Mouse (Mus musculus) CH12.LX (cell line): ENCODE results near the gene Tysnd1. TPM values are rescaled to one million over a fixed set of nuclear protein-coding genes. Genes with fewer than 3 reads are reported as not detected.

ENCODE experiments used
- DNase-seq: peaks from one replicate; pipeline ENCODE4 v3.0.0-alpha.2; 2013; ENCODE audit errors: extremely low read depth
- H3K27ac ChIP-seq: 2 replicates; pipeline ENCODE4 v1.5.1; 2012; ENCODE audit warnings: low read depth, mild to moderate bottlenecking, control low read depth, moderate library complexity; ENCODE audit not compliant: insufficient read depth
- H3K27me3 ChIP-seq: replicated peaks from 2 replicates; pipeline ENCODE3; 2012; ENCODE audit warnings: inconsistent platforms
- H3K36me3 ChIP-seq, 2 experiments: replicated peaks in 1 of 2; 2 replicates each; pipeline versions ENCODE3 to v1.6.1; 2012; ENCODE audit warnings: inconsistent platforms in 1 of 2, low read length in 1 of 2, mild to moderate bottlenecking in 1 of 2, mixed read lengths in 1 of 2, moderate library complexity in 1 of 2; ENCODE audit not compliant: control insufficient read depth in 1 of 2, insufficient read depth in 1 of 2
- H3K4me1 ChIP-seq, 2 experiments: 2 replicates each; pipeline ENCODE4 v1.6.1; 2012; ENCODE audit warnings: inconsistent platforms in 1 of 2, moderate library complexity in 1 of 2; ENCODE audit not compliant: insufficient read depth in 2 of 2, control insufficient read depth in 1 of 2
- H3K4me2 ChIP-seq: 2 replicates; pipeline ENCODE4 v1.6.1; 2012; ENCODE audit warnings: low read depth, mild to moderate bottlenecking, control low read depth; ENCODE audit not compliant: poor library complexity, insufficient read depth, severe bottlenecking
- H3K4me3 ChIP-seq, 3 experiments: fragments of 150-350 bp in 1 of 3; sonication (generic) in 1 of 3; replicated peaks in 1 of 3; 2 replicates each; pipeline versions ENCODE3 to v1.5.1; 2011 to 2012; ENCODE audit warnings: low read depth in 2 of 3, low read length in 2 of 3, mild to moderate bottlenecking in 2 of 3, moderate library complexity in 2 of 3, control low read depth in 1 of 3, improper control_type of control experiment in 1 of 3, inconsistent platforms in 1 of 3, mixed read lengths in 1 of 3; ENCODE audit not compliant: poor library complexity in 1 of 3
- H3K79me2 ChIP-seq: replicated peaks from 2 replicates; pipeline ENCODE4 v1.6.1; 2012; ENCODE audit warnings: mild to moderate bottlenecking, moderate library complexity; ENCODE audit not compliant: control insufficient read depth, poor library complexity, insufficient read depth, severe bottlenecking; ENCODE audit errors: extremely low read depth
- H3K9ac ChIP-seq: 2 replicates; pipeline ENCODE4 v1.6.1; 2012; ENCODE audit warnings: low read depth, mild to moderate bottlenecking, control low read depth, moderate library complexity; ENCODE audit not compliant: insufficient read depth
- H3K9me3 ChIP-seq: replicated peaks from 2 replicates; pipeline ENCODE3; 2012; ENCODE audit warnings: low read length, inconsistent platforms, mixed read lengths
- CHD1 ChIP-seq: IDR thresholded peaks from 2 replicates; pipeline ENCODE4 v1.6.1; 2012; ENCODE audit warnings: low read depth, low read length, improper control_type of control experiment, inconsistent platforms
- ETS1 ChIP-seq: conservative IDR thresholded peaks from 2 replicates; pipeline ENCODE4 v1.6.1; 2012; ENCODE audit warnings: low read depth, mild to moderate bottlenecking, inconsistent platforms, low read length, improper control_type of control experiment, moderate library complexity
- GABPA ChIP-seq: IDR thresholded peaks from 2 replicates; pipeline ENCODE4 v1.6.1; 2012; ENCODE audit warnings: low read depth, low read length, improper control_type of control experiment, inconsistent platforms; ENCODE audit not compliant: insufficient replicate concordance
- HCFC1 ChIP-seq: IDR thresholded peaks from 2 replicates; pipeline ENCODE4 v1.6.1; 2012; ENCODE audit warnings: low read depth, mild to moderate bottlenecking, inconsistent platforms, low read length, improper control_type of control experiment
- IRF4 ChIP-seq: IDR thresholded peaks from 2 replicates; pipeline ENCODE4 v1.6.1; 2014; ENCODE audit warnings: low read depth, mild to moderate bottlenecking, inconsistent platforms, low read length, improper control_type of control experiment
- JUN ChIP-seq: IDR thresholded peaks from 2 replicates; pipeline ENCODE4 v1.6.1; 2011; ENCODE audit warnings: low read depth, mild to moderate bottlenecking, low read length, improper control_type of control experiment, moderate library complexity; ENCODE audit not compliant: insufficient read depth
- JUND ChIP-seq: conservative IDR thresholded peaks from 2 replicates; pipeline ENCODE4 v1.6.1; 2011; ENCODE audit warnings: low read depth, low read length, improper control_type of control experiment
- POLR2A ChIP-seq: IDR thresholded peaks from 2 replicates; pipeline ENCODE4 v1.6.1; 2011; ENCODE audit warnings: low read depth, mild to moderate bottlenecking, improper control_type of control experiment, low read length
- POLR2AphosphoS2 ChIP-seq: IDR thresholded peaks from 2 replicates; pipeline ENCODE4 v1.6.1; 2011; ENCODE audit warnings: low read depth, low read length, improper control_type of control experiment
- RCOR1 ChIP-seq: conservative IDR thresholded peaks from 2 replicates; pipeline ENCODE4 v1.6.1; 2012; ENCODE audit warnings: low read depth, mild to moderate bottlenecking, inconsistent platforms, low read length, improper control_type of control experiment
- SMC3 ChIP-seq: IDR thresholded peaks from 2 replicates; pipeline ENCODE4 v1.6.1; 2011; ENCODE audit warnings: low read depth, low read length, improper control_type of control experiment
- TBP ChIP-seq: conservative IDR thresholded peaks from 2 replicates; pipeline ENCODE4 v1.6.1; 2011; ENCODE audit warnings: low read depth, low read length, improper control_type of control experiment
- TCF12 ChIP-seq: IDR thresholded peaks from 2 replicates; pipeline ENCODE4 v1.6.1; 2014; ENCODE audit warnings: low read depth, mild to moderate bottlenecking, inconsistent platforms, low read length, improper control_type of control experiment
- UBTF ChIP-seq: IDR thresholded peaks from 2 replicates; pipeline ENCODE4 v1.6.1; 2012; ENCODE audit warnings: low read depth, mild to moderate bottlenecking, inconsistent platforms, low read length, improper control_type of control experiment, moderate library complexity
- USF1 ChIP-seq: IDR thresholded peaks from 2 replicates; pipeline ENCODE4 v1.6.1; 2014; ENCODE audit warnings: low read depth, mild to moderate bottlenecking, inconsistent platforms, low read length, improper control_type of control experiment
- ZMIZ1 ChIP-seq: IDR thresholded peaks from 2 replicates; pipeline ENCODE4 v1.6.1; 2012; ENCODE audit warnings: low read depth, mild to moderate bottlenecking, inconsistent platforms, low read length, improper control_type of control experiment
- ZNF384 ChIP-seq: IDR thresholded peaks from 2 replicates; pipeline ENCODE4 v1.6.1; 2012; ENCODE audit warnings: low read depth, low read length, improper control_type of control experiment, inconsistent platforms
- dilution Hi-C: fragments of 300-500 bp; cut with MboI; formaldehyde crosslinking; loops from 2 replicates; pipeline ENCODE4 v1.14.3; 2020; ENCODE audit warnings: low sequenced_read_pairs; ENCODE audit not compliant: extremely low pct_unique_long_range_greater_than_20kb, extremely low pct_ligation_motif_present
- in situ Hi-C: fragments of 300-500 bp; cut with MboI; formaldehyde crosslinking; loops from 3 replicates; pipeline ENCODE4 v1.14.3; 2019; ENCODE audit warnings: low sequenced_read_pairs, low pct_ligation_motif_present, low pct_unique_long_range_greater_than_20kb, mixed read lengths
- polyA plus RNA-seq: library from polyadenylated mRNA; unstranded; fragments of >175 nt; gene quantifications from 2 replicates; pipeline ENCODE4 v1.2.1, GENCODE M21; 2012; ENCODE audit warnings: low read depth; ENCODE audit not compliant: insufficient read length
- total RNA-seq, 2 experiments: library from RNA; depleted of rRNA; stranded (reverse); fragments of 300-350 nt in 1 of 2; fragments of >200 nt in 1 of 2; gene quantifications; 2 replicates each; pipeline ENCODE4 v1.2.3; 2012 to 2014

The Tysnd1 gene
- total and polyA plus RNA-seq, 3 experiments: 23.2 to 45.1 (median 38.9) TPM

DNA sequence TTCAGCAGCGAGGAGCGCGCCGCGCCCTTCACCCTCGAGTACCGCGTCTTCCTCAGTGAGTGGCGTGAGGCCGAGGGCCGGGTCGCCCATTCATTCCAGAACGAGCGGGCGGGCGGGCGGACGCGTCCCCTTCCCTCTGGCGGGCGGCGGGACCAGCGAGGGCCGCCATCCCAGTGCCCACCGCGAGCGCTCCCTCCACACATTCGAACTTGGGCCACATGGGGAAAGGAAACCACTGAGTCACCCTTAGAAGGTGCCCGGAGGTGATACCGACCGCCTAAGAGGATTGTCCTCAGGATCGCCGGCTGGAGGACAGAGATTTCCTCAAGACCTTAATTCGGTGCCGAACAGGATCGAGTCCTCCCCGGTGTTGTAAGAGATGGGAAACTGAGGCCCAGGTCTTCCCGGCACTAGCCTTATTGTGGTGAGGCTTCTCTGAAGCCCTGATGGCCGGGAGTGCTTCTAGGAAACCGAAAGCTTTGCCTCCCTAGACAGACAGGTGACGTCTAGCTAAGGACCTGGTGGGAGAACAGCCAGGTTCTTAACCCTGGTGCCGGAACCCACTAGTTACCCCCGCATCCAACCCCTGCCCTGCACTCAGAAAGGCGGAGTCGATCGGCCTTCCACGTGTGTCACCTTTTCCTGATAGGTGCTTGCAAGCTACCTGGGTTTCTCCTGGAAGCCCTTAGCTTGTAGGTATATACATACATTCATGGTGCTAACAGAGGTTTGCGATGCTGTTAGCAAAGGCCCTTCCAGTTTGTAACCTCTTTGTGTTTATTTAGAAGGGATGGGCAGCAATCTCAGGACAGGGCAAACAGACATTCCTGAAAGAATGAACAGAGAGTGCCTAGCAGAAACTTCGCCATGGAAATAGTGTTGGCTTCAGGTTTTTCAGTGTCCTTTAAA lies 46.3 kb upstream of the Tysnd1 start:
- in situ Hi-C loops: no loop called here

DNA sequence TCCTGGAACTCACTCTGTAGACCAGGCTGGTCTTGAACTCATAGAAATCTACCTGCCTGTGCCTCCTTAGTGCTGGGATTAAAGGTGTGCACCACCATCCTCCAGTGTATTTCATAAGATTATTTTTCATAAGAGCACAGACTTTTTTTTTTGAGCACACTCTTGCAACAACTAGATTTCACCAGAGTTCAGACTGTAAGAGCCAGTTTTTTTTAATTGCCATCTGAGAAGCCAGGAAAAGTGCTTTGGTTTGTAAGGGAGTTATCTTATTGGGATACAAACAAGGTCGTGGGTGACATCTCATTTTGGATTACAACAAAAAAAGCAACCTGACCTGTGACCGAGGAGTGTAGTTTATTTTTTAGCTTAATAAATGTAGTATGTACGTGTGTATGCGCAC lies 41.2 kb upstream of the Tysnd1 start:
- no peak for DNase-seq

More for the DNA sequence above, 46.3 kb upstream of the Tysnd1 start:
- peaks cover 0 to 17% of the 10 kb centered on the region in 2 experiments; a peak in 3 of 4 replicates for H3K4me1 ChIP-seq
- H3K79me2 ChIP-seq: peaks cover 15% of the 10 kb centered on the region
- H3K27ac ChIP-seq: peak overlapping the region; percentile 45
- no peaks in the 10 kb centered on the region for H3K9me3 ChIP-seq
- TF ChIP-seq ETS1: no peak
- no peak for TF ChIP-seq RCOR1
- 0 out of 2 replicates have a peak, but pooled peaks have one; percentile 14 for TF ChIP-seq IRF4
- H3K36me3 ChIP-seq: peaks cover 4 to 30% of the 10 kb centered on the region in 2 experiments
- DNase-seq: peak; percentile 33
- peak overlapping the region; percentile 78 for H3K9ac ChIP-seq
- dilution Hi-C loops: no loop called here
- H3K4me3 ChIP-seq: peak overlapping the region; percentile 88 to 99 (median 95)
- peak overlapping the region; percentile 87 for H3K4me2 ChIP-seq
- H3K27me3 ChIP-seq: peaks cover 2% of the 10 kb centered on the region

DNA sequence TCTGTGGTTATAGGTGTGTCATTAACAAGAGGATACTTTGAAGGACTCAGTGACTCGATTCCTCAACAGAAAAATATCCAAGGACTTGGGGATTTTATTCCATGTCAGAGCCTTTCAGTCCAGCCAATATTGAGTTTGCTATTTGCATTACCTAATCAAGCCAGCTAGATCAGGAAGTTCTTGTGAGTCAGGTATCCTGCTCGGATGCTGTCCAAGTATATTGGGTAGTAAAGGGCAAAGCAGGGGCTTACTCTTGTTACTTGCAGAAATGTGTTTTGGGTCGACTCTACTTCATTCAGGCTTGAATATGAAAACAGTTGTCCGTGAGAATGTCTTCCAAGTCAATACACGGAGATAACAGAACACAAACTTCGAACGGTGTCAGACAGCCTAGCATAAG lies 40.6 kb upstream of the Tysnd1 start:
- dilution Hi-C loops (no loop called here), in situ Hi-C loops (loop anchor here (5.0 to 25.0 kb wide), 2 partner anchors 177 to 317 kb away; partner anchors contain the start of gene Lrrc20)
- peaks cover 17 to 67% of the 10 kb centered on the region in 2 experiments for H3K36me3 ChIP-seq

More for the DNA sequence above, 41.2 kb upstream of the Tysnd1 start:
- H3K4me1 ChIP-seq: peaks cover 0 to 12% of the 10 kb centered on the region in 2 experiments; a peak in 3 of 4 replicates
- H3K27me3 ChIP-seq: no peaks in the 10 kb centered on the region
- peaks cover 14% of the 10 kb centered on the region for H3K79me2 ChIP-seq
- in situ Hi-C loops (loop anchor here (25.0 kb wide), 1 partner anchor 317 kb away; no protein-coding TSS in a partner anchor), dilution Hi-C loops (no loop called here)
- TF ChIP-seq GABPA (no peak), POLR2A (no peak), UBTF (no peak), ZMIZ1 (no peak), TCF12 (no peak), JUND (no peak), HCFC1 (no peak), USF1 (no peak), CHD1 (no peak)
- H3K9me3 ChIP-seq: no peaks in the 10 kb centered on the region
- peaks cover 11 to 61% of the 10 kb centered on the region in 2 experiments for H3K36me3 ChIP-seq
- no peak overlapping the region for H3K4me3 ChIP-seq
- H3K27ac ChIP-seq: no peak overlapping the region
- no peak overlapping the region for H3K4me2 ChIP-seq
- no peak overlapping the region for H3K9ac ChIP-seq

More for the DNA sequence above, 40.6 kb upstream of the Tysnd1 start:
- no peaks in the 10 kb centered on the region for H3K9me3 ChIP-seq
- no peak overlapping the region for H3K4me2 ChIP-seq
- peaks cover 9% of the 10 kb centered on the region for H3K79me2 ChIP-seq
- no peaks in the 10 kb centered on the region for H3K27me3 ChIP-seq
- no peak overlapping the region for H3K9ac ChIP-seq
- H3K4me1 ChIP-seq: peaks cover 0 to 12% of the 10 kb centered on the region in 2 experiments; a peak in 3 of 4 replicates
- TF ChIP-seq SMC3 (no peak), GABPA (no peak), JUN (no peak), POLR2A (no peak), ZMIZ1 (no peak), ZNF384 (no peak), POLR2AphosphoS2 (no peak), TBP (no peak)
- no peak overlapping the region for H3K4me3 ChIP-seq
- DNase-seq: no peak
- H3K27ac ChIP-seq: no peak overlapping the region
